Mouse (Mus musculus) ovary, postnatal 14 days (tissue): ENCODE data around the gene Morn5.

ENCODE experiments used
- DNase-seq: peaks from one replicate; pipeline ENCODE4 v3.0.0; 2022; ENCODE audit warnings: low spot score

Morn5 gene

DNA sequence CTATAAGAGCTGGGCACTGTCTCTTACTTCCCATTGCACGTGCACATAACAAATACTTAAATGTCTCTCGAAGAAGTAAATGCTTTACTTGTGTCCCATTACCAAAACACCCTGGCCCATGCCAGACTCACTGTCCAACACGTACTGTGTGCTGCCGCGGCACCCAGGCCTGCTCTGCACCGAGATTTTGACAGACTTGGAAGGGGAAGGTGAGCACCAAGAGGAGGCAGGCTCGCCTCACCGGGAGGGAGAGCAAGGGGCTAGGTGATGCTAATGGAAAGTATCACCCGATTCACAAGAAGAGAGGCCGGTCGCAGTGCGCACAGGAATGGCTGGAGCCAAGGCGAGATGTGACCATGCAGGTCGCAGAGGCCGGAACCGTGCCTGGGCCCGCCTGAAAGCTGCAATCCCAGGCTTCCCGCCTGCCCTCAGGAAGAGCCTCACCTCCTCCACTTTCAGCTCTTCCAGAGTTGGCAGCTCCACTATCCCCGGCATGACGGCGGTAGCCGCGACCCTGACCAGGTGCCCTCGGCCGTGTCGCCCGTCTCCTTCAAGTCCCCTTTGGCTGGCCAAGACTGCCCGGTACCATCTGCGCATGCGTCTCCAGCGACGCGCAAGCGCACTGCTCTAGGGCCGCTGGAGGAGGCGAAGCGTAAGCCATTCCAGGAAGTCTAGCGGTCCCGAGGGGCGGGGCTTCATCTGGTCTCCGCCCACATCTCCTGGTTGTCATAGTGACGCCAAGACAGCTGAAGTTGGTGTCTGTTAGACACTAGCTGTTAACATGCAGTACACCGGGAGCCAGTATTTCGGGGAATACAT, at the start of gene Morn5, which contains the start of gene Ndufa8:
Morn5 (plus strand) TSS at position 711 of the 819 bp plus-strand sequence.
Ndufa8 (minus strand) TSS at position 659 of the 819 bp plus-strand sequence.
- DNase-seq = peak; percentile 99

DNA sequence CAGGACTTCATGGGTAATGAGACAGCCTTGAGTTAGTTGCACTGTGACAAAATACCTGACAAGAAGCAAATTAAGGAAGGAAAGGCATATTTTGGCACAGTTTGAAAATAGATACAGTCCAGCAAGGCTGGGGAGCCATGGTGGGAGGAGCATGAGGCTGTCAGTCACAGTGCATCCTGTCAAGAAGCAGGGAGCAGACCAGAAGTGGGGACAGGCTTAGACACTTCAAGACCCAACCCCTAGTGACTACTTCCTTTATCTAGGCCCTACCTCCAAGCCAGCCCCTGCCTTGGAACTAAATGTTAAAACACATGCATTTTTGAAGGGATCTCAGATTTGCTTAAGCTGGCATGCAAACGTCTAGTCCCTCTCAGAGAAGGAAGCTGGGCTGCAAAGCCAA, 48.9 kb upstream of the Morn5 start:
- DNase-seq = no peak

GRCm38 (mm10) chr2:36002188-36002587, 47.1 kb upstream of the Morn5 start:
- no peak for DNase-seq

GRCm38 (mm10) chr2:36008071-36008470, 41.2 kb upstream of the Morn5 start:
- DNase-seq = peak; percentile 43

DNA sequence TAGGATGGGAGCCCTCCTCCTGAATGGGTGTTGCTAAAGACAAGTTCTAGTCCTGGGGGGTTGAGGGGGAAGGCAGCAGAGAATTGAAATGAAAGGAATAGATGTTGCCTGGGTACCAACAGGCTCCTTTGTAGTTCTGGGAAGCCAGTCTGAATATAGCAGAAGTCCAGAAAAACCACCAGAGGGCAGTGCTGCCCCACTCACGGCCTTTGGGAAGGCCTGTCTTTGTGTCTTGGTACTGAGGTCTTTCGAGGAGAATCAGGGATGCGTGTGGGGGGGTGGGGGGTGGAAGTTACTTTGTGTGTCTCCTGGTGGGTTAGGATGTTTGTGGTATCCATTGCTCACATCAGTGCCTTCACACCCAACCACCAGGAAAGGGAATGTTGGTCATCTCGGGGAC, 39.9 kb upstream of the Morn5 start:
- DNase-seq = peak; percentile 51

GRCm38 (mm10) chr2:36010579-36010978, 38.7 kb upstream of the Morn5 start:
- no peak for DNase-seq

DNA sequence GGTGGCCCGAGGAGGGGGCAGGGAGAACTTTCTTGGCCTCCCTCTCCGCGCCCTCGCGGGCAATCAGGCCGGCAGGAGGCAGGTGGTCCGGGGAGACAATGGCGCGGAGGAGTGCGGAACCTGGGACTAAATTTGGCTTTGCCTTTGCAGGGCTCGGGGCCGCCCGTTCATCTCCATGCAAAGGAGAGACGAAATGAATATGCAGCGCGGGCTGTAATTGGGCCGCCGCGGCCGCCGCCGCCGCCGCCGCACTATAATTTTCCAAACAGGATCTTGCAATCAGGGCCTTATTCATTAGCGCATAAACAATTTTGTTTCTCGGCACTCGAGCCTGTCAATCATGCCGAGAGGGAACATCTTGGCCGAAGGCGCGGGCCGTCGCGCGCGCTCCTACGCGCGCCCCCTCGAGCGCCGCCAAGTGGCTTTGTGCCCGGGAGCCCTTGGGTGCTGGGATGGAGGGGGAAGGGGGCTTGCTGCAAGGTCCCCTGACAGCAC, 37.9 kb upstream of the Morn5 start:
- no peak for DNase-seq

DNA sequence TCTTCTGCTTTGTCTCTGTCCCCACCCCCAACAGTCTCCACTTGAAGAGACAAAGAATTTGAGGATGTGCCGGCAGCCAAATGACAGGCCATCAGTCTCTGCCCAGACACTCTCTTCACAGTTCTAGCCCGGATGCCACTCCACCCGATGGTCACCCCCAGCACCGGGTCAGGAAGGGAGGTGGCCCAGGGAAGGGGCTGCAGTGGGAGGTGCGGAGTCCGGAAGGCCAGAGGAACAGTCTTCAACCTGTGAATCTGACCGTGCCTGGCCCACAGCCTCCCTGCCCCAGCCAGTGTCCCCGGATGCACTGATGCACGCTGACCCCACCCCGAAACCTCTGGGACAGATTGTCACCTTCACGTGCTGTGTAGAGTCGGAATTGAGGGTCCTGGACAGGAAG, 36.2 kb upstream of the Morn5 start:
- DNase-seq = no peak

DNA sequence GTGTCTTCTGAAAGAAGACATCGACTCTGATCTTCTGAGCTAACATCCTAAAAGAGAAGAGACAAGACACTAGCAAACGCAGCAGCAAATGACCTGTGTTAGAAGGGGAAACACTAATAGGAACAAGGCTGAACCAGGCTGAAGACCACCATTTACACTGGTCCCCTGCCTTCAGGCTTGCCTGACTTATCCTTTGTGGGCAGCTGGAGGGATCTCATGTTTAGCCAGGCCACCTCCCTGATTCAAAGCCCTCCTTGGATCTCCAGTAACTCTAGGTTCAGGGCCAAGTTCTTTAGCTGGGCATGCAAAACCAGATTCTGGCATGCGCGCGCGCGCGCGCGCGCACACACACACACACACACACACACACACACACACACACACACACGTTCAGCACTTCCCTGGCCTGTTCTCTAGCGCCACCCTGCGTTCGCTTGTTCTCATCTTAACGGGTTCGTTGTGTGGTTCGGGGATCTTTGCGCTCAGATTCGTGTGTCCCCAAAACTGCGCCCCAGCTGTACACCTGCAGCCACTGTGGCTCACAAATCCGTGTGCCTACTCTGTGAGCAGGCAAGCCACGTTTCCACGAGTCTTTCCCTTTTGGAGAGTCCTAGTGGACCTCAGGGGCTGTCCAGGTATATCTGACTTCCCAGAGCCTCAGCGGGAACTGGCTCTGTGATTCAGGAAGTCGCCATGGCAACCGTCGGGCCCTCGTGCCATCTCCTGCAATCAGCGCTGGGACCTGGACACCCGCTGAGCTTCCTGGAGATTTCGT, 27.7 kb upstream of the Morn5 start:
- DNase-seq = peak; percentile 66

DNA sequence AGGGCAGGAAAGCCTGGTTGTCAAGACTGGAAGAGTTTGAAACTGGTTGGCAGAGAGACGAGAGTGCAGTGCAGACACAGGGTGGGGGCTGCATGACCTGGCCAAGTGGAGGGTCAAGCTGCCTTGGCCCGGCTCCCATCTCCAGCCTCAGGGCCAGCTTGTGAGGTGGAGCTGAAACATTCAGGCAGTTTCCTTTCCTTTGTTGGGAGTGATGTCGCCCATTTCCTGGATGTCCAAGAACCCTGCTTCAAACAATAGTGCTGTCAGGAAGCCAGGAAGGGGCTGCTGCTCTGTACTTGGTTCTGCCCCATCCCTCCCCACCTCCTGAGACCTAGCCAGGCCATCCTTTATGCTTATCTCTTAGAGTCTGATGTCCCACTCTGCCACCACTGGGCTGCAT, 26.0 kb upstream of the Morn5 start:
- DNase-seq = no peak

DNA sequence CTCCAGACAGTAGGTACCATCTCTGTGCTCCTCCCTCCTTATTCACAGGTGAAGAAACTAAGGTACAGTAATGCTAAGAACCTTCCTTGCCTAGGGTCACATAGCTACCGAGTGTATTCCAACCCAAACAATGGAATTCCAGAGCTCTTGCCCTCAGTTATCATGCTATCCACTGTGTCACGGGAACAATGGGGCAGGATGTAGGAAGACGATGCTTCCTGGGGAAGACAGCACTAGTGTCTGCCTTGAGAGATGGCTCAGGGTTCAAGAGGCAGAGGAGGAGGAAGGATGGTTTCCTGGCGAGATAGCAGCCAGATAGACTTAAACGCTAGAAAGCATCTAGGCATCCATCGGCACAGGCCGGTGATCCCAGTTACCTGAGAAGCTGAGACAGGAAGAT, 16.4 kb upstream of the Morn5 start:
- no peak for DNase-seq

DNA sequence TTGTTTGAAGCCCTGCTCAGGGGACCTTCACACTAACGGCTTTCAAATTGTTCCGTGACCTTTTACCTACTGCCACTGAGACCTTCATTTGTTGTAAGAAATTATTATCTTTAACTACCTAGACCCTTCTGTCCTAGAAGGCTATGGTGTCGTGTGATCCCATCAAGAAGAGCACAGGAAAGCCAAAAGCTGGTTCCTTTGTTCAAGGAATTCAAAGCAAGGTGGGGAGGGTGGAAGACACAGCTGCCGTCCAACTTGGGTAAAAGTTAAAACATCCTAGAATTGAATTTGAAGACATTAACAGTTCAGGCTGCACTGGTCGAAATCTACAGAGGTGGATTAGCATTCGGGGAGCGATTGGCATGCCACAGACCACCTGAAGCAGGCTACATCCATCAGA, 15.3 kb upstream of the Morn5 start:
- DNase-seq = no peak

DNA sequence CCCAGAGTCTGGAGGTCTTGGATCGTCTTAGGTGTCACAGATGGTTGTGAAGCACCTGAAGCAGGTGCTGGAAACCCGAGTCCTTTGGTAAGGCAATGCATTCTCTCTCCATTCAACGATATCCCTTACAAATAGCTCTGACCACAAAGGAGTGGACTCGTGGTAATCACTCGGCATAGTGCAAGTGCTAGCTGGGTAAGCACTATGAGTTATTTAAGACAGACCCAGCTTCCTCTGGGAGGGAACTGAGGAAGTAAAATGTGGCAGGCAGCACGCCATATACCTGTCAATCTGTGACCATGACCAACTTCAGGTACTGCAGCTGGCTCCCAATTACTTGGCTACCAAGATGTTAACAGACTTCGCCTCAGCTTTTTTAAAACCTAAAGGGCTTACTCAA, 14.4 kb upstream of the Morn5 start:
- DNase-seq = no peak

DNA sequence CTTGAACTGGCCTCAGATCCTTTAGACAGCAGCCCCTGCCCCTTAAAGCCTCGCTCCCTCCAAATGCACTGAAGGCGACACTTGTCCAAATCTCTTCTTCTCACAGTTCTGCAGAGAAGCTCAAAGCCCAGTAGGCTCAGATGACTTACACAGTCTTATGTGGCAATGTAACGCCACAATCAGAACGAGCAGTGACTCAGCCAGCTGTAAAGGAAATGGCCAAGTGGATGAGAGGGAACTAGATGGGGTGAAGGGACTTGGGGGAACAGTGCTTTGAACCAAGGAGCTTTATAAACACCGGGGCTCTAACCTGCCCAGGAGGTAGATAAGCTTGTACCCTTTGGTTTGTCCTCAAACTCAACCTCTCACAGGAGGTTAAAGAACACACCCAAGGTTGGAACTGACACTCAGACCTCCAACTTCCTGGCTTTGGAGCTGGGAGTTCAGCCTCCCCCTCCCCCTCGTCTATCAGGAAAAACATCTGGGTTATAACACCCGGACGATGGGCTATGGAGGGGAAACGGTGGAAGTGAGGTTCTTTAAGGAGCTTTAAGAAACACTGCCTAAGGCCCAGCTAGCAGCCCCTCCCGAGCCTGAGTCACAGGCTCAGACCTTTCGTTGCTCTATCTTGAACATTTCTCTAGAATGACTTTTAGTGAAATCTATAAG, 13.7 kb upstream of the Morn5 start:
- no peak for DNase-seq

DNA sequence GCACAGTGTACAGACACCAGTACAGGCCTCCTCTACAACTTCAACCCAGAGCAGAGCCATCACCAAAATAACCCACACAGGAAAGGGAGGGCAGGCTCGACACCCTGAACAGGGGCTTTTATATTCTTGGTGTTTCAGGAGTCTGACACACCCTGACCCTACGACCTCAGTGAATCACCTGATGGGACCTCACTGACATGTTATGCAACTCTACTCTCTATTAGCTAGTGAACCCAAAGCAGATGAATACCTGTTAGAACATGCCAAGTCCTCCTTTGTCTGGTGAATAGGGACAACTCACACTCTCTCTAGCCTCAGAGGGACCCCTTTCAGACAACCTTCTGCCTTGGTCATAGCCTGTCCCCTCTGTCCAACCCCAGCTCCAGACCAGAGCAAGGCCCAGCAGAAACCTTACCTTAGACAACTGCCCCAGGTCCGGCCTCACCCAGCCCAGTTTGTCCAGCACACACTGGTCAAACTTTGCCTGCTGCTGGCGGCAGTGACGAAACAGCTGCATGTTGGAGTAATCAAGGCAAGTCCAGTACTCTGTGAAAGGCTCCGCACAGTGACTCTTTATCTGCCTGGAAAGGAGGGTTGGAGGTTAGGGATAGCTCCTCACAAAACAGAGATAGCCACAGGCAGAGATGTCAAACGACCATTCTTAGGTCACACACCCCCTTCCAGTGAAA, 9.8 kb upstream of the Morn5 start:
- no peak for DNase-seq

- no peak for DNase-seq
These were observed 8.4 kb upstream of the Morn5 start for GRCm38 (mm10) chr2:36040872-36041271.

DNA sequence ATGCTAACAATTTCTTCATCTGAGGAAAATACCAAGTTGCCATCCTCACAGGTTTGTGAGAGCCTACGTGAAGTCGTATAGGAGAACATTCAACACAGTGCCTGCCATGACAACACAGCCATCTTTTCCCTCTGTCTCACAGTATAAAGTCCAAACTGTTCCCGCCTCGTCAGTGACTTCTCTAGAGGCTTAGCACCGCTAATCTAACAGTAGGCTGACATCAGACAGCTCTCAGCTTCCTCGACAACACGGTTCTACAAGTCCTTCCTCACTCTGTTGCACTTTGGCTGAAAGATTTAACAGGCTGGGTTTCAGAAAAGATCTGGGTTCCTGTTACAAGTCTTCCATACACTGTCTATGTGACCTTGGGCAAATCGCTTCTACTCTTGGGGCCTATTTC, 1.1 kb upstream of the Morn5 start:
- no peak for DNase-seq

DNA sequence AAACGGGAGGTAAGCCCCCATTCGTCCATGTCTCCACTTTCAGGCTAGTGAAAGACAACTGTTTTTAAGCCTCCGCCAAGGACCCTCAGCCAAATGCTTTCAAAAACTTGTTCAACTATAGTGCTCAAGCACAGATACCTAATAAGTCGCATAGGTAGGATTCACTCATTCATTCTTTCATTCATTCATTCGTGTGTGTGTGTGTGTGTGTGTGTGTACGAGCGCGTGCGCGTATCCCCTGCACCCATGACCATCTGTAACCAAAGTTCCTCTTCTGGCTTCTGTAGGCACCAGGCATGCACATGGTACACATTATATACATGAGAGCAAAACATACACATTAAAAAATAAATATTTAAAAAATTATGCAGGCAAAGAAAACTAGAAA, 303 bp downstream of the Morn5 start:
- no peak for DNase-seq

- DNase-seq = no peak
These were observed 4.0 kb downstream of the Morn5 start for GRCm38 (mm10) chr2:36053249-36053648.

- no peak for DNase-seq
These were observed 7.0 kb downstream of the Morn5 start for GRCm38 (mm10) chr2:36056248-36056647.

DNA sequence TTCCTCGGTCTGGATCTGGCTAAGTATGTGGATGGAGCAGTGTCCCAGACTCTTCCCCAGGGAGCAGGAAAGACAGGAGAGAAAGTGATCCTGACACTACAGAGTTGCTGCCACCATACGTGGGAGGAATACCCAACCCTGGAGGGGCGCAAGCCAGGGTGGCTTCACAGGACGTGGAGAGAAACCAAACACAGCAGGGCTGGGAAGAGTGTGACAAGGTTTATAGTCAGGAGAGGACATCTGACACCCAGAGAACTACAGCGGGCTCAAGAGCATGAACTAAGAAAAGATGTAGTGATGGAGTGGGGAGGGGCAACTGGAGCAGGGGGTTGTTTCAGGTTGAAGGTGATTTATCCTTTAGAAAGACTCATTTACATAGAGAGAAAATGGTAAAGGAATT, 12.2 kb downstream of the Morn5 start:
- DNase-seq = no peak

- no peak for DNase-seq
These were observed 17.9 kb downstream of the Morn5 start for GRCm38 (mm10) chr2:36067132-36067531.
